ENCODE assay signal across 20 mouse cellular contexts in the genomic region with DNA sequence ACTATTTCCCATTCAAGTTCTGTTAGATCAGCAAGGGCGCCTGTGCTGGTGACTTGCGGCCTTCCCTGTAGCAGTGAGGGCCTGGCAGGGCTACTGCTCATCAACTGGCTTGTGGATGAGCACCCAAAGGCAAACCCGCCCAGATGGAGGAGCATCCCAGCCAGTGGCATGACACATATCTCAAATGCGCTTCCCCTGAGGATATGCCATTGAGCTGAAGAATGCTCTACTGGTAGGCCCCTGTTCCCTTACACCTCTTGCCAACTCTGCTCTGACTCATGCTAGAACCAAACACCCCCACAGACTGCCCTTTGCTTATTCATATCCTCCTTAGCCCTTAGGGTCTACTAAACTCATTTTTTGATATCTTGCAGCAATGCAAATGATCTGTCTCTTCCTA. TPM values are rescaled to one million over a fixed set of nuclear protein-coding genes. Genes with fewer than 3 reads are reported as not detected.
DNase-seq lines count a peak whose midpoint lies in the region; ATAC-seq and TF ChIP-seq lines count a peak whose summit lies in the region.
"Had no signal": no experiment of that assay in that cellular context is flagged by ENCODE, and none has a peak within 500 bp of the region (broad histone marks: within the 10 kb centered on the region; RNA-seq: fewer than 3 reads in every experiment).

No protein-coding gene starts in this region.

- in situ Hi-C loops in Patski (cut with MboI; ENCODE audit: low pct_unique_long_range_greater_than_20kb): no loop called here

- CTCF ChIA-PET in Patski (lab: Charles Lee): interaction anchor here (1.0 kb wide), 1 partner anchor 45 kb away, joined by 3 read pairs; no protein-coding TSS in a partner anchor

- ATAC-seq in Patski: peak; percentile 78
- ATAC-seq: CD4-positive, CD25-positive, alpha-beta regulatory T cell, adult 4 months; forebrain, embryonic 13.5 days; forebrain, embryonic 15.5 days; forebrain, postnatal 0 days had no signal

- peak; percentile 70 for DNase-seq in 3134 (ENCODE audit: extremely low read depth, insufficient read length, low spot score)
- DNase-seq in Muller cell, postnatal 12 days (ENCODE audit: inconsistent ontology term): peak; percentile 87
- DNase-seq in Patski (ENCODE audit: low read depth, low spot score): no peak
- no peak for DNase-seq in ovary, adult 18-20 months (ENCODE audit: low spot score)
- no peak for DNase-seq in adrenal gland, postnatal 4 days (ENCODE audit: low spot score in 2 of 2)
- DNase-seq: adrenal gland, adult 2 months; adrenal gland, postnatal 10 days; adrenal gland, postnatal 25 days; B cell, adult 2 months; cerebellum, adult 11-12 months; cerebellum, adult 2 months; cerebellum, adult 9-10 months; cerebellum, postnatal 10 days; cerebellum, postnatal 25 days; forebrain, postnatal 0 days had no signal

- H3K27me3 ChIP-seq in Patski: peaks cover 6% of the 10 kb centered on the region
- H3K27me3 ChIP-seq: CH12.LX; forebrain, embryonic 15.5 days had no signal

- POLR2A ChIA-PET in Patski (lab: Charles Lee): no interaction called here

- no peak for TF ChIP-seq CTCF in Patski (IDR thresholded peaks at IDR 0.05)

RNA-seq across cellular contexts. Expression of a gene that starts 57.4 kb away (rescaled TPM):
- polyA plus RNA-seq in Patski (2021): 0.03 TPM
- 1 to 10 TPM; 3.6 to 5.6 TPM for total RNA-seq in adrenal gland, postnatal 4 days (2021)
- polyA plus RNA-seq: CD4-positive, CD25-positive, alpha-beta regulatory T cell, adult 4 months; G1E had no signal

Comparison
In these comparisons a context has a peak if more than half of its experiments do, and no peak if none do; other contexts are left out.
1. DNase-seq: peak in 3134 (single experiment) and Muller cell, postnatal 12 days (single experiment); none in Patski (single experiment), ovary, adult 18-20 months (single experiment) and adrenal gland, postnatal 4 days (0 of 2).